Mouse (Mus musculus) embryo, embryonic 9.5 days (tissue): ENCODE results near the gene Snx12.

ENCODE experiments used
- DNase-seq: peaks from one replicate; pipeline ENCODE4 v3.0.0-alpha.2; 2017; ENCODE audit errors: extremely low spot score

Snx12 gene

DNA sequence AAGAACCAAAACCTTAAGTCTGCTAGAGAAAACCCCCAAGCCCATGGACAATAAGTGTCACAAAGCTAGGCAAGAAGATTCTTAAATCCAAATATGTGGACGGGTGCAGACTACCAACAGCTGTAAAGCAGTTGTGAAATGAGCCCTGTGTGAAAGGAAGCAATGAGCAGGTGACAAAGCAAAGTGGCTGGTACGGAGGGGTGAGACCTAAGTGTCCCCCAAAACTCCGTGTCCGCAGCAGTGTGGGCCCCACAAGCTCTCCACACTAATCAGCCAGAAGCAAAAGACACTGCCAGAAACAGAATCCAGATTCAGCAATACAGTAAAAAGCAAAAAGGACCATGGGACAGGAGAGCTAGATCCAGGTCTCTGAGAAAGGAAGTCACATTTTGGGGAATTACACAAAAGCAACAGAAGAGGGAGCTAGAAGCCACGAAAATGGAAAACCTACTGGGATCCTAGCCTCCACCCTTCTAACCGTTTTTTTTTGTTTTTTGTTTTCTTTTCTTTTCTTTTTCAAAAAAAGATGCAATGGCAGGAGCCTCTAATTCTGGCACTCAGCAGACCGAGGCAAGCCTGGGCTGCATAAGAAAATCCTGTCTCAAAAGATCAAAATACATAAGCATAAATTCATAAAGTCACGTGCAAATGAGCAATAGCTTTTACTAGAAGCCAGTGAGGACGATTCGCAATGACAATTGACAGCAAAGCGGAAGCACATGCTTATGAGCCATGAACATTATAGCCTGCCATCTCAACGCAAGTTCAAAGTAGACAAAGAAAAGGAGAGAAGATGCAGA lies 90.2 kb downstream of the Snx12 start:
- peak; percentile 27 for DNase-seq

DNA sequence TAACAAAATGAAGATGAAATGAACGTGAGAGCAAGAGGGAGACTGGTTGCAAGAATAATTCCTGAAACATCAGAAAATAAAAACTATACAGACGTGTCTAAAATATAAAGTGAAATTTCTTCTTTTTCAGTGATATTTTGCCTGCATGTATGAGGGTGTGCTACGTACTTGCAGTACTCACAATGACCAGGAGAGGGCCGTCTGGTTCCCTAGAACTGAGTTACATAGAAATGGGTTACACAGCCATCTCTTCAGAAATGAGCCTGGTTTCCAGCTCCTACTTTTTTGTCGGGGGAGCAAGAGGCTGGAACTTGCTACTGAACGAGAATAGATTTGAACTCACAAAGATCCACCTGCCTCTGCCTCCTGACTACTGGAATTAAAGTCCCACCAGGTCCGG lies 91.4 kb downstream of the Snx12 start:
- peak; percentile 40 for DNase-seq

DNA sequence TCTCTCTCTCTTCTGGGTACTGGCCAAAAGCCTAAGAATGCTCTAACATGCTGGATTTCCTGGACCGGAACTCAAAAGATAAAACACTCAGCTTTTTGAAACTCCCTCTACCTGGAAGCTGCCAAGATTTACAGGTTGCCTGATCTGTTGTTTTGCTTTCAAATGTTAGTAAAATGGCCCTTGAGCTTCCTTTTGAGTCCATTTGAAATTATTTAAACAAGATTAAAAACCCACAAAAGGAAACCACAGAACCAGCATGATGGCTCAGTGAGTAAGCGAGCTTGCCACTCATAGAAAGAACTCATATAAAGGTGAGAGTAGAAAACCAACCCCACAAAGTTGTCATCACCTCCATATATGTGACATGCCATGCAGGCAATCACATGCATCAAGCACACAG lies 93.8 kb downstream of the Snx12 start:
- no peak for DNase-seq

- no peak for DNase-seq
Observed at GRCm38 (mm10) chrX:101126977-101127376, 95.4 kb downstream of the Snx12 start.

GRCm38 (mm10) chrX:101126474-101126955 lies 95.8 kb downstream of the Snx12 start:
- no peak for DNase-seq

DNA sequence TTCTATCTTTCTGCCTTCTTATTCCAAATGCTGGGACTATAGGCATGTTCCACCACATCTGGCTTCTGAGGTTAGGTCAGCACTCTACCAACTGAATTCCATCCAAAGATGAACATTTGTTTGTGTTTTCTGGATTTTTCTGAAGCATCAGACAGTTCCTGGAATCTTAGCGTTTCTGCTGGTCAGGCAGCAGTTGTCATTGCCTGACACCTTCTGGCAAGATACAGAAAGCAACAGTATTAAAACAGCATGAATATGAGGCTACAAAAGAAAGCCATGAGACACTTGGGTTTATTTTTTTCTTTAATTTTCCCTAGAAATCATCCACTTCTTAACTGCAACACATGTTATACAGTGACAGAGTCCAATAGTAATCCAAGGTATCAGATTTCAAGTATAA lies 101.8 kb downstream of the Snx12 start:
- DNase-seq, result no peak

DNA sequence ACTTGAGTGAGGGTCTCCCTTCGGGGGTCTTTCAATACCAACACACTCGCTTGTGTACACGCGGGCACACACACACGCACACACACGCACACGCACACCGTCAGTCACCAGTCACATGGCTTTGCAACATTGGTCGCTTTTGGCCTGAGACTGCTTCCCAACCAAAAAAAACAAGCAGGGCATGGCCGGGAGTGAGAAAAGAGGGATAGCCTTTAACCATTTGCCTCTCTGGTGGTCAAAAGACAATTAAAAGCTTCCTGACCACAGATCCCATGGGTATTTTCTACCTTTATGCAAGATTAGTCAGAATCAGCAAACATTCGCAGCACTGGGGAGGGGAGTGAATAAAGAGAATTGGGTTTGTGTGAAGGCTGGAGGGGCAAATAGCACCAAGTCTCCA lies 136.4 kb downstream of the Snx12 start, which contains the start of gene Slc7a3:
Gene Slc7a3, minus strand, starts transcription at position 101 of the 400 bp plus-strand sequence.
- peak; percentile 0 for DNase-seq

DNA sequence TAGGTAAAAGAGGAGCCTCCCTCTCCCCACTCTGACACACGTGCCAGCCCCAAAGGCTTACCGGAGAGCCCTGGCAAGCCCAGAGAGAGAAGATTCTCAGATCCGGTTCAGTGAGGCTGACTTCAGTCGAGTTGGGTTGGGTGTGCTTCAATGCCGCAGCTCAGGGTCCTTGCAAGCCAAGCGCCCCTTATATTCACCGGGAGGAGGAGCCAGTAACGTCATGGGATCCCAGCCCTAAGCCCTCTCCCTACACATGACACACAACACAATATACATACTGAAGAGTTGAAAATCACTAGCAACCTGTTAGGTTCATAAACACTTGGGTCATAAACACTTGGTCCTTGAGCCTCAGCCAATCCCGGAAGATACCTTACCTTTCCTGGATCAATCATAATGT lies 137.2 kb downstream of the Snx12 start:
- peak; percentile 6 for DNase-seq

GRCm38 (mm10) chrX:101084192-101084591 lies 138.2 kb downstream of the Snx12 start:
- no peak for DNase-seq

DNA sequence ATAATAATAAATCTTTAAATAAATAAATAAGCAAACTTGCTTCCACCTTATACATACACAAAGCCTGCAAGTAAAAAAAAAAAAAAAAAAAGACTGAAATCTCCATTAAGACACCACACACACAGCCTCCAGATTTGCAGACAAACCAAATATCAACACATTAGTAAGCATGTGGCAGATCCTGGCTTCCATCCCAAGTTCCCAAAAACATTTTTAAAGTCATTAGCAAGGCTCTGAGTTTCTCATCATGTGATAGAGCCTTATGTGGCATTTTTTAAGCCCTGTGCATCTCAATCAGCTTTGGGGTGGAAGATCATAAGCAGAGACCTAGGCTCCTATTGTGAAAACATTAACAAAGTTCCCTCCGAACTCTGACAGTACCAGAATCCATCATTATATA lies 157.1 kb downstream of the Snx12 start:
- DNase-seq, result no peak

GRCm38 (mm10) chrX:101063503-101063902 lies 158.9 kb downstream of the Snx12 start:
- no peak for DNase-seq

GRCm38 (mm10) chrX:101059541-101059940 lies 162.8 kb downstream of the Snx12 start, which contains the start of gene Tex11:
Tex11 (minus strand) TSS chrX:101059667.
- DNase-seq, result no peak
